Mouse (Mus musculus) layer of hippocampus, postnatal 36 days (tissue): ENCODE results near the gene Arrb1. TPM values are rescaled to one million over a fixed set of nuclear protein-coding genes. Genes with fewer than 3 reads are reported as not detected.

Source experiments
- DNase-seq, 2 experiments: peaks; one replicate each; pipeline ENCODE4 v3.0.0; 2022
- total RNA-seq, 2 experiments: library from RNA; stranded (reverse); gene quantifications; 2 replicates each; pipeline ENCODE4 v1.2.3; 2021

The Arrb1 gene
- total RNA-seq, 2 experiments from 2014 or later: 131 to 145 TPM

- DNase-seq: no peak
These were observed 45.0 kb downstream of the Arrb1 start for GRCm38 (mm10) chr7:99580247-99580646.

- DNase-seq: no peak
These were observed 47.0 kb downstream of the Arrb1 start for GRCm38 (mm10) chr7:99582306-99582705.

- DNase-seq: no peak
These were observed 47.6 kb downstream of the Arrb1 start for GRCm38 (mm10) chr7:99582867-99583266.

DNA sequence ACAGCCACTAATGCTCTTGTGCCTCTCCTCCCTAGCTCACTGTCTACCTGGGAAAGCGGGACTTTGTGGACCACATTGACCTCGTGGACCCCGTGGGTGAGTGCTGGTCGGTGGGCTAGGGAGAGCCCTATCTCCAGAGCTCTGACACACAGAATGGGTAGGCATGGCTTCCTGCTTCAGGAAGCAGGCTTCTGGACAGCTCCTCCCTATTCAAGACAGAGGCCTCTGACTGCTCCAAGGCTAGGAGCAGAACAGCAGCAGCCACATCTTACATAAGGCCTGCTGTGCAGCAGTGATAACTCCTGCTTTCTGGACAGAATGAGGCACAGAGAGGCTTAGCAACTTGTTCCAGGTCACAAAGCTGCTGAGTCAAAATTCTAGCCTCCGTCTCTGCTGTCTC lies 48.4 kb downstream of the Arrb1 start:
- DNase-seq: no peak

- no peak for DNase-seq
These were observed 50.7 kb downstream of the Arrb1 start for GRCm38 (mm10) chr7:99585976-99586375.

GRCm38 (mm10) chr7:99590064-99590463 lies 54.8 kb downstream of the Arrb1 start:
- DNase-seq: peak; percentile 60 to 62

DNA sequence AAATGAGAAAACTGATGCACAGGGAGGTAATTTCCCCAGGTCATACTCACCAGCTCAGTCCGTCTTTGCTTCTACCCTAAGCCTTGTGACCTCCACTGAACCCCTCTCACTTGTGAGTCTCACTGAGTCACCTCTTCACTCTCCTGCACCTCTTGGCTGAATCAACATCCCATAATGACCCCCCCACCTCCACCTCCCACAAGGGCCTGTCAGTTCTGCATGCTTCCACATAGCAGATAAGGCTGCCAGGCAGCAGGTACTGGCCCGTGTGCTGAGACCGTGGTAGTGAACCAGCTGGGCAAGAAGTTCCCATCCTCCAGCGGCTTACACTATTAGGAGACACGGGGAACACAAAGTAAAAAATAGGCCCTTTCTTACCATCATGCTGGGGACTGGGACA lies 55.4 kb downstream of the Arrb1 start:
- no peak for DNase-seq

GRCm38 (mm10) chr7:99592669-99593068 lies 57.4 kb downstream of the Arrb1 start:
- DNase-seq: no peak

DNA sequence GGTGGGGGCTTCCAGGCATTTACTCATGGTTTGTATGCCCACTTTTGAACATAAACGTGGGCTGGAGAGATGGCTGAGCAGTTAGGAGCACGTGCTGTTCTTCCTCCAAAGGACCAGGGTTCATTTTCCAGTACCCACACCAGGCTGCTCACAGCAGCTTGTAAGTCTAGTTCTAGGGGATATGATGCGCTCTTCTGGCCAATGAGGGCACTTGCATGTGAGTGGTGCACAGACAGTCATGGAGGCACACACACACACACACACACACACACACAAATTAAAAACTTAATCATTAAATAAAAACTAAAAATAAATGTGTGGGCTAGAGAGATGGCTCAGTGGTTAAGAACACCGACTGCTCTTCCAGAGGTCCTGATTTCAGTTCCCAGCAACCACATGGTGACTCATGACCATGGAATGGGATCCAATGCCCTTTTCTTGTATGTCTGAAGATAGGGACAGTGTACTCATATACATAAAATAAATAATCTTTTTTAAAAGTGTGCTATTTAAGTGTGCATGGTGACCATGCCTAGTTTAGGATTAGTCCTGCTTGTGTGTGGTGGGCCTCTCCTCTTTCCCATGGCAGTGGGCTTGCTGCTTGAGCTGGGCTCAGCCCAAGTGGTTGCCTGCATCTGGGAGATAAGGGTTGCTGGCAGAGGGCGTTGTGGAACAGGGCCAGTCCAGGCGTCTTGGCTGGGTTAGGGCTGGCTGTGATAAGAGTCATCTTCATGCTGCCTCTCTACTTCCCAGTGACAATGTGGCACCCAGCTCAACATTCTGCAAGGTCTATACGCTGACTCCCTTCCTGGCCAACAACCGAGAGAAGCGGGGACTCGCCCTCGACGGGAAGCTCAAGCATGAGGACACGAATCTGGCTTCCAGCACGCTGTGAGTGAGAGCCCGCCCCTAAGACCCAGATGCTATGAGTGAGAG lies 58.9 kb downstream of the Arrb1 start:
- no peak for DNase-seq

DNA sequence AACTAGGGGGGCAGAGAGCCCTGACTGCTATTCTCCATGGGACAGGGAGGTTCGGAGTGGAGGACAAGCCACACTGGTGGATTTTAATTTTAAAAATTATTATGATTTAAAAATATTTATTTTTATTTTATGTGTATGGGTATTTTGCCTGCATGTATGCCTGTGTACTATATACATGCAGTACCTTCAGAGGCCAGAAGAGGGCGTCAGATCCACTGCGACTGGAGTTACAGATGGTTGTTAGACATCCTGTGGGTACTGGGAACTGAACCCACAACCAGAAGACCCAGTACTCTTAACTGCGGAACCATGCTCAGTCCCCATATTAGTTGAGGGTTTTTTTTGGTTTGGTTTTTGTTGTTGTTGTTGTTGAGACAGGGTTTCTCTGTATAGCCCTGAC lies 63.5 kb downstream of the Arrb1 start:
- DNase-seq: no peak

DNA sequence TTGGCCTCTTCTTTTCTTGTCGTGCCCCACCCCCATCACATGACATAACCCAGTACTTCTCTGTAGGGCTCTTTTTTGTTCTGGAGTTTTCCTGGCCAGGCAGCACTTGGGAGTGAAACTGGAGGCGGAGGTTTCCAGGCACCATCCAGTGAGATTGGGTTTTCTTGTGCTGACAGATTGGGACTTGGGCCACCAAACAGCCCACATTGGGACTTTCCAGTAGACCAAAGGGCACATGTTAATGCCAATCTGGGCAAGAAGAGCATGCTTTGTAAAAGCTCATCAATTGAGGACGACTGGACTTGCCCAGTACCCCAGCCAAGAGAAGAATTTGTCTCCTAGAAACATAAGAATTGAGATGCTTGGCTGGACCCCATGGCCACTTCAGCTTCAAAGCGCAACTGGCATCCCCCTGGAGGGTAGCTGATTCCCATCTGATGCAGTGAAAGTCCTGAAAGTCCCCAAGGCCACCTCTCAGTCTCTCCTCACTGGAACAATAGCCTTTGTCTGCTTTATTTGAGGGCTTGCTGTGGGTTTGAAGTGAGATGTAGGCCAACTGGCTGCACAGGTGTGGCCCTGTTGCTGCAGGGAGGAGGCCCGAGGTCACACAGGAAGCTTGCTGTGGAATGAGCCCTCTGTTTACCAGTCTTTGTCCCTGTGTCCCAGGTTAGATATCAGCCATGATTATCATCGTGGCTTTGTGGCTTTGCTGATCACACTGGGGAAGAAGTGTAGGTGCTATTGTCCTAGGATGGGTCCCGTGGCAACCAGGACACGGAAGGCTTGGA lies 68.8 kb downstream of the Arrb1 start:
- DNase-seq: no peak

DNA sequence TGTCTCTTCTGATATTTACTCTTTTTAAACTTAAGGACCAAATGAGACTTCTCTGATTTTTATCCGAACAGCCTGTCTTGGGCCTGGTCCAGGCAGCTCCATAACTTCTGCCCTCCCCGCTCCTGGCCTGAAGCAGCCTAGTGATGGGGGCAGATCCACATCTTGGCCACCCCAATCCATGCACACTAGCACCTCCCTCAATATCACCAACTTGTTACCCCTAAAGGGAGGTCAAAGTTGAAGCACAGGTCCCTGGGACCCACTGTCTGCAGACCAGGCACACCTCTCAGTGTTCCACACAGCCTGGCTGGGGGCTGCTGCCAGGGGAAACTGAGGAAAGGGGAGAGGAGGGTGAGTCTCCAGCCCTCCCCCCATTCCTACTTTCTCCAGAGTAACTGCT lies 69.8 kb downstream of the Arrb1 start:
- DNase-seq: no peak

DNA sequence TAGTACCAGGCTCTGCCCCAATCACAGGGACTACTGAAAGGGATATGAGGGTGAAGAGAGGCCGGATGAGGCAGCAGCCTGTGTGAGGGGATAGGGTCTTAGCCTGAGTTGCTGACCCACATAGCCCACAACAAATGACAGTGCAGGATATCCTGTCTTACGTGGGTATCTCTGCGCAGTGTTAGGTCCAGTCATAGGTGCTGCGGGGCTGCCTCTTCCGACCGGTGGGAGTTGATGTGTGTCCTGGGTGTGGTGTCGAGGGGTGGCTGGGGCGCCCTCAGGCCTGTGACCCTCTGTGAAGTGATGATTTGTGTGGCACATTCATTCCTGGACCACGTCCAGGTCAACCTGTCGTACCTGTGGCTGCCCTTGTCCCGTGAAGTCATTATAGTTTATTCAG lies 71.0 kb downstream of the Arrb1 start:
- no peak for DNase-seq

- DNase-seq: no peak
These were observed 71.5 kb downstream of the Arrb1 start for GRCm38 (mm10) chr7:99606766-99607165.

GRCm38 (mm10) chr7:99607632-99608031 lies 72.4 kb downstream of the Arrb1 start:
- no peak for DNase-seq

DNA sequence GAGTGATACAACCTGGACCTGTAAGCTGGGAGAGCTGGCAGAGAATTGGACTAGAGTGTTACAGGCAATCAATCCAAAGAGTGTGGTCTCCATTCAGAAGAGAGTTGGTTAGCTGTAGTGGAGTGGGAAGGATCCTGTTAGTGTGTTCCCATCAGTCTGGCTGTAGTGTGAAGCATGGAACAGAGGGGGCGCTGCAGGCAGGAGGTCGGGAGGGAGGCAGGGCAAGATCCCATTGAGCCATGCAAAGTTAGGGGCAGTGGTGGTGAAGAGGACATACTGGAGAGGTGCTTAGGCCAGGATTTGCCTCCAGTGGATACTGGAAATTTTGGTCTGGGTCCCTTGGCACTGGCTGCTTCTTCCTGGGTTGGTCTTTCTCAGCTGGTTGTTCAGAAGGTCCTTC lies 83.0 kb downstream of the Arrb1 start:
- no peak for DNase-seq

- DNase-seq: peak in 1 of 2 experiments; percentile 34
These were observed 83.6 kb downstream of the Arrb1 start for GRCm38 (mm10) chr7:99618860-99619259.

DNA sequence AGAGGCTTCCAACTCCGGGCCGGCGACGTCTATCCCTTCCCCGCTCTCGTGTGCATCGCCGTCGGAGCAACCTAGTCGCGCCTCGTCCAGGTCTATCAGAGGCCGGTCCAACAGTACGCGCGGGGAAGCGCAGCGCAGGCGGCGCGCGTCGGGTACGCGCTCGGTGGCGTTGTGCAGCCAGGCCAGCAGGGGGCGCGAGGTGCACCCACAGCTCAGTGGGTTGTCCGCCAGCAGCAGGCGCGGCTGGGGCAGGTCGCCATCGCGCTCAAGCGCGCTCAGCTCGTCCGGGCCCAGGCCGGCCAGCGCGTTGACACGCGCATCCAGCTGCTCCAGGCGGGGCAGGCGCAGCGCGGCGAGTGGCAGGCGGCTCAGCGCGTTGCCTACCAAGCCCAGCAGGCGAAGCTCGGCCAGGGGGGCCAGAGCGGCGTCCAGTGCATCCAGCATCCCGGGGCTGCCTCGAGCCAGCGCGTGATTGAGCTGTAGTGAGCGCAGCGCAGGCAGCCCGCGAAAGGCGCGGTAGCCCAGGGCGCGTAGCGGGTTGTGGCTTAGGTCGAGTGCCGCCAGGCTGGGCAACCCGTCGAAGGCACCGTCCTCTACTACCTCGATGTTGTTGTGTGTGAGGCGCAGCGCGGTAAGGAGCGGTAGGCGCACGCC lies 90.6 kb downstream of the Arrb1 start:
- peak; percentile 86 to 87 for DNase-seq

DNA sequence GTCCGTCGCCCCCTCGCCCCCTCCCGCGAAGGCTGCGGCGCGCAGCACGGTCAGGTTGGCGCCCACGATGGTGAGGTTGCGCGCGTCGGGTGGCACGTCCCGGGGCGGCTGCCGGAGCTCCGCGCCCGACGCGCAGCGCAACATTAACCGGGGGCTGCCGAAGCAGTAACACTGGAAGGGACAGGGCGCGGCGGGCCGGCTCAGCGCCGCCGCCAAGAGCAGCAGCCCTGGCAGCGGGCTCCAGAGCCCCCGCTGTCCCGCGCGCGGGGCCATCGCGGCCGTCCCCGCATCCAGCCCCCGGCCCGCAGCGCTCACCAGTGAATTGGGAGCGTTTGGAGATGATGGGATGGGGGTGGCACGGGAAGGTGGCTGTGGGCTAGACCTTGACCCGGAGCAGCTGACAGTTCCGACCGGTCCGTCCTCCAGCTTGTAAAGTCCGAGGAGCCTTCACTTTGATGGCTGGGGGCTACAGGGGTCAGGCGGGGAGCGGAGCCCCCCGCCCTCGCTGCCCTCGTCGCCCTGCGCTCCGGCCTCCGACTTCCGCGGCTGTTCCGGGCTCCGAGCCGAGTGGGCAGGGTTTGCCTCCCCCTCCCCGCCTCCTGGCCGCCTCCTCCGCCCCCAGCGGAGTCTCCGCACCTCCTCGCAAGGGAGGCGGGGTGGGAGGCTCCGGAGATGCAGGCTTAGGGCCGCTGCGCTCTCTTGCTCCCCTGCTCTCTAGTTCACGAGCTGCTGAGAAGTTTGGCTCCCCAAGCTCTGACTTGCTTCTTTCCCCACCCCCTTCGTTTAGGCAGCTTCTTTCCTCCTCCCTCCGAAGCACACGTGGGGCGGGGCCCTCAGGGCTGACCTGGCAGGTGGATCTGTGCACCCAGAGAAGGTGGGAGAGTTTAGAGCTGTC lies 91.4 kb downstream of the Arrb1 start, which contains the start of gene Tpbgl:
Tpbgl (minus strand) TSS at position 728 of the 895 bp plus-strand sequence.
- peak; percentile 30 to 36 for DNase-seq

DNA sequence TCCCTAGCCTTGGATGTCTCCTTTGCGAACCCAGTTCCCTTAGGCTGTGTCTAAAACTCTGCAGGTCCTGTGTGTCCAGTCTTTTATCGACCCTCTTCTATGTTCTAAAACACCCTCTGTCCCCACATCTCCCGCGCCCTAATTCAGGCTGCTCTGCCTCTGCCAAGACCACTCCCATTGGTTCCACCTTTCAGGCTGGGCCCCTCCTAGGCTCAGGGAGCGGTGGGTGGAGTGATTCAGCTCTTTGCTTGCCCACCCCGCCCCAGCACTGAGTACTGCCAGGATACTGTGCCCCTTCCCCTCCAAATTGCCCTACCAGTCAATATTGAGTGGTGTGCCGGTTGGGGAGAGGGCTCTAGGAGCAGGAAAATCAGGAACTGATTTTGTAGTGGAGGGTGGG lies 92.1 kb downstream of the Arrb1 start:
- no peak for DNase-seq

DNA sequence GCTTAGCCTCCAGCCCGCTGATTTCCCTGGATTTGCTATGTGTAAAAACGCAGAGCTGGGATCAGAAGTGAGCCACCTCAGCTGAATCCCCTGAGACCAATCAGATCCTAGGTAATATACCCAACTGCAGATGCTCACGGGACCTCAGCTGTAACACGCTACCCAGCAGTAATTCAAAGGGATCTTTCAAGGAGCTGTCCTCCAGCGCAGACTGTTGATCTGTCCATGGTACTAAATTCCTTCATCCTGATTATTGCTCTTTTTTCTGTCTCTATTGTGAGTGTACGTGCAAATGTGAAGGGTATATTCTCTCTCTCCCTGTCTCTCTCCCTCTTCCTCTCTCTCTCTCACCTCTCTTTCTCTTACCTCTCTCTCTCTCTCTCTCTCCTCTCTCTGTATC lies 97.0 kb downstream of the Arrb1 start:
- no peak for DNase-seq
